Mouse (Mus musculus) forebrain, embryonic 11.5 days (tissue): Measurements from ENCODE around the gene Phactr1. TPM values are rescaled to one million over a fixed set of nuclear protein-coding genes. Genes with fewer than 3 reads are reported as not detected.
A peak's percentile ranks its signal among the peaks of the same experiment; 100 is the strongest.

Source experiments
- ATAC-seq: fragments of 200-750 bp; cut with Nextera tagmentation; replicated peaks from 2 replicates; pipeline ENCODE4 v1.8.0; 2017; ENCODE audit warnings: moderate TSS enrichment; ENCODE audit not compliant: low FRiP score
- DNase-seq: peaks from one replicate; pipeline ENCODE4 v3.0.0-alpha.2; 2017; ENCODE audit warnings: low spot score
- H3K27ac ChIP-seq: fragments of 300-500 bp; sonication (generic); 2 replicates; pipeline ENCODE4 v1.5.1; 2014; ENCODE audit warnings: low read depth, low read length
- H3K27me3 ChIP-seq: fragments of 300-500 bp; sonication (generic); 2 replicates; pipeline ENCODE4 v1.6.1; 2014; ENCODE audit warnings: mild to moderate bottlenecking, low read length, mixed read lengths; ENCODE audit not compliant: control insufficient read depth, insufficient read depth
- H3K36me3 ChIP-seq: fragments of 300-500 bp; sonication (generic); 2 replicates; pipeline ENCODE4 v1.6.1; 2014; ENCODE audit warnings: mild to moderate bottlenecking, low read length, moderate library complexity, mixed read lengths; ENCODE audit not compliant: control insufficient read depth, insufficient read depth
- H3K4me1 ChIP-seq: fragments of 300-500 bp; sonication (generic); replicated peaks from 2 replicates; pipeline ENCODE4 v1.6.1; 2014; ENCODE audit warnings: low read length, mixed read lengths; ENCODE audit not compliant: control insufficient read depth, insufficient read depth
- H3K4me2 ChIP-seq: fragments of 300-500 bp; sonication (generic); 2 replicates; pipeline ENCODE4 v1.6.1; 2014; ENCODE audit warnings: low read depth, mild to moderate bottlenecking, low read length, moderate library complexity, mixed read lengths; ENCODE audit not compliant: severe bottlenecking
- H3K4me3 ChIP-seq: fragments of 300-500 bp; sonication (generic); 2 replicates; pipeline ENCODE4 v1.5.1; 2014; ENCODE audit warnings: low read depth, low read length
- H3K9ac ChIP-seq: fragments of 300-500 bp; sonication (generic); 2 replicates; pipeline ENCODE4 v1.6.1; 2014; ENCODE audit warnings: low read length
- H3K9me3 ChIP-seq: fragments of 300-500 bp; sonication (generic); 2 replicates; pipeline ENCODE4 v1.6.1; 2016; ENCODE audit warnings: low read length, mixed read lengths; ENCODE audit not compliant: control insufficient read depth
- WGBS: fragments of 180-500 bp; shearing (Covaris S2); extraction: QIAGEN DNeasy Blood & Tissue Kit; methylation state at CpG from one replicate; pipeline ENCODE4 v1.1.7; 2014; 5-methylcytosine and 5-hydroxymethylcytosine counted together
- polyA plus RNA-seq: library from polyadenylated mRNA; unstranded; fragments of >200 nt; fragmentation: Nextera tagmentation; extraction: Ambion mirVana; gene quantifications from 2 replicates; pipeline ENCODE4 v1.2.1, GENCODE M21; 2014

Gene Phactr1
- polyA plus RNA-seq, 1 experiment from 2014 or later: 12.4 TPM

DNA sequence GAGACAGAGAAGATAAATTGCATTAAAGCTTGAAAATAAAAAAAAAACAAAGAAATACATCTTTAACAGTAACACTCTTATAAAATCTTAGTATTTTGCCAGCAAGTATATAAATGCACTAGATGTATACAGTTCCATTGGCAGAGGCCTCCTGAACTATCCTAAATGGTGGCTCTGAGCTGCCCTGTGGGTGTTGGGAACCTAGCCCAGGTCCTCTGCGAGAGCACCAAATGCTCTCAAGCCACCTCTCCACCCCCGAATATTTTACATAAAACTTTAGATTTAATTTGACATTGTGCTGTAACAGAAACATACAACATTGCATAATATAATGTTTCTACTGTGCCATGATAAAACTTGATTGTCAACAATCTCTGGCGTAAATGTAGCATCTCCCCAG, 293.1 kb downstream of the Phactr1 start:
- H3K4me2 ChIP-seq: no peak overlapping the region
- no peaks in the 10 kb centered on the region for H3K9me3 ChIP-seq
- no peaks in the 10 kb centered on the region for H3K36me3 ChIP-seq
- H3K4me1 ChIP-seq: no peaks in the 10 kb centered on the region; the same call in 1 of the 2 replicates
- ATAC-seq: no peak
- H3K27me3 ChIP-seq: no peaks in the 10 kb centered on the region
- 91% methylated on average over 3 of the region's 3 CpGs for WGBS
- H3K27ac ChIP-seq: no peak overlapping the region
- DNase-seq: no peak
- no peak overlapping the region for H3K4me3 ChIP-seq
- no peak overlapping the region for H3K9ac ChIP-seq

DNA sequence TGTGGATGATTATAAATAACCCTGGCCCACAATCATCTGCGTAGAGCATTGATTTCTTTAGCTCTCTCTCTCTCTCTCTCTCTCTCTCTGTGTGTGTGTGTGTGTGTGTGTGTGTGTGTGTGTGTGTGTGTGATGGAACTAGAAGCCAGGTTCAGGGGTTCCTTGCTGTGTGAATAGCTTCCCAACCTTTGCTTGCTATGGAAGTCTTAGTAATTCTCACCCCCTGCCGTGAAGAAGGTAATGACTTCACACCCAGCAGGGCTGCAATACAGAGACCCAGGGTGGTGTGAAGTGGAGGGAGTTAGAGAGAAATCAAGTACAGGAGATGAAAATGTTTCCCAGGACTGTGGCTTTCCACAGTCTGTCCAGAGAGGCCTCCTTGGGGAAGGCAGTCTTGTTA, 293.5 kb downstream of the Phactr1 start:
- no peak overlapping the region for H3K9ac ChIP-seq
- H3K4me2 ChIP-seq: no peak overlapping the region
- no peak overlapping the region for H3K4me3 ChIP-seq
- H3K36me3 ChIP-seq: no peaks in the 10 kb centered on the region
- H3K27ac ChIP-seq: no peak overlapping the region
- no peak for DNase-seq
- WGBS: 74% methylated on average over 2 of the region's 2 CpGs
- H3K4me1 ChIP-seq: no peaks in the 10 kb centered on the region; the same call in 1 of the 2 replicates
- no peak for ATAC-seq
- no peaks in the 10 kb centered on the region for H3K27me3 ChIP-seq
- no peaks in the 10 kb centered on the region for H3K9me3 ChIP-seq

DNA sequence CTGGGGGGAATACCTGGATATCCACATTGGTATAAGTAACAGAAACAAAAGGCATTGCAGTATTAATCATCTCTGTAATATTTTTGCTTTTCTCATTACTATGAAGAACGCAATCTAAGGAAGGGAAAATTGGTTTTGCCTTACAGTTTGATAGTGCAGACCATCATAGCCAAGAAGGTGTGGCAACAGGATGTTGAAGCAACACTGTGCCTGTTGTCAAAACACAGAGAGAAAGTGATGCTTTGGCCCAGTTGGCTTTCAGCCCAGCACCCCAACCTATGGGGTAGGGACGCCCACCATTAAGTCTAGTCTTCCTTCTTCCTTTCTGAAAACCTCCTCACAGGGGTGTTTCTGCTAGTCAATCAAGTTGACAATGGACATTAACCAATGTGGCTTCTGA, 294.1 kb downstream of the Phactr1 start:
- Histone ChIP-seq H3K4me2 (no peak overlapping the region), H3K4me1 (no peaks in the 10 kb centered on the region; the same call in 1 of the 2 replicates), H3K36me3 (no peaks in the 10 kb centered on the region), H3K27me3 (no peaks in the 10 kb centered on the region), H3K9me3 (no peaks in the 10 kb centered on the region), H3K27ac (no peak overlapping the region), H3K9ac (no peak overlapping the region), H3K4me3 (no peak overlapping the region)
- ATAC-seq: no peak
- 86% methylated on average over 2 of the region's 2 CpGs for WGBS
- DNase-seq: no peak

DNA sequence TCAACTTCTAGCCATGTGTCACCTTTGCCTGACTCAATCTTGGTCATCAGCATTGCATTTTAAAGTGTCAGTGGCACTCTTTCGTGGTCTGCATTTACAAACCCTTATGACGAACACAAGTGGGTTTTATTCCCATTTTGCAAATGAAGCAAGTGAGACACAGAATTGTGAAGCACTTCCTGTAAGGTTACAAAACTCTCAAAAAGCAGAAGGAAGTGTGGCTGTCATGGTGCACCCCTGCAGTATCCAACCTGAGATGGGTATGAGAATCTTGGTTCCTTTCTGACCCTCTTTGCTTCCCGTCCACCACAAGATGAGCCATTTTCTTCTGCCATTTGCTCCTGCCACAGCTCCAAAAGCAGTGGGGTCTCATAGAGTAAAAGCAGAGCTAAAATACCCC, 295.7 kb downstream of the Phactr1 start:
- Histone ChIP-seq H3K9me3 (no peaks in the 10 kb centered on the region), H3K9ac (no peak overlapping the region), H3K4me1 (no peaks in the 10 kb centered on the region; the same call in 1 of the 2 replicates), H3K4me3 (no peak overlapping the region), H3K36me3 (no peaks in the 10 kb centered on the region), H3K4me2 (no peak overlapping the region), H3K27ac (no peak overlapping the region), H3K27me3 (no peaks in the 10 kb centered on the region)
- DNase-seq: no peak
- 92% methylated on average over 3 of the region's 3 CpGs for WGBS
- no peak for ATAC-seq

DNA sequence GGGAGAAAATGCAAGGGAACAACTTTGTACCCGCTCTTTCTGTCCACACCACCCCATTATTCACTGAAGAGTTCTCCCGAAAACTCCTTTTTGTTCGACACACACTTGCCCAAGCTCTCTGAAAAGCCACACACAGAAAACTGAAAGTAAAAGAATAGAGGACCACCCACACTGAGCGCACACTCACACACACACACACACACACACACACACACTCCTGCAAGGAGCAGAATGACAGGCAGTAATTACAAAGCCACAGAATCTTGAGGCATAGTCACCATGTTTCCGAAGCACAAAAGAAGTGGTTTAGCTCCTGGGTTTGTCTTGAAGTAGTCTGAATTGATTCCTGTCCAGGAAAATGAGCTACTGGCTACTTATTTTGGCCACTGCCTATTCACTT, 296.5 kb downstream of the Phactr1 start:
- Histone ChIP-seq H3K27ac (no peak overlapping the region), H3K4me1 (no peaks in the 10 kb centered on the region; the same call in 1 of the 2 replicates), H3K36me3 (no peaks in the 10 kb centered on the region), H3K4me2 (no peak overlapping the region), H3K9ac (no peak overlapping the region), H3K4me3 (no peak overlapping the region), H3K9me3 (no peaks in the 10 kb centered on the region), H3K27me3 (no peaks in the 10 kb centered on the region)
- DNase-seq (peak; percentile 55), ATAC-seq (no peak)
- WGBS: 47% methylated on average over 5 of the region's 5 CpGs

DNA sequence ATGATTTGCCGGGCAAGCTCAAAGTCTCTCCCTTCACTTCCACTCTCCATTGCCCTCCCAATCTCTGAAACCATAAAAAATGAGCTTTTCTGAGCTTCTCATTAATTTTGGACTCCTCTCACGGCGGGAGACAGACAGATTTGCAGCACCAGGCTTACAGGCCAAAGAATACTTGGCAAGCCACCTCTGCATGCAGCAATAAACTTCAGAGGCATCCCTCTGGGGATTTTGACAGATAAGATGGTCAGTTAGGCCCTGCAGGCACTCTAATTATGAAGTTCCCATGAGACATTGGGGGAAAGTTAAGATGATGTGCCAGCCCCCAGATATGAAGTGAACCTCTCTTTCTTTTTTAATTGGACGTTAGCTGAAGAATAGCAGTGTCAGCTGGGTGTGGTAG, 300.2 kb downstream of the Phactr1 start:
- no peaks in the 10 kb centered on the region; the same call in 1 of the 2 replicates for H3K4me1 ChIP-seq
- H3K4me3 ChIP-seq: no peak overlapping the region
- WGBS: 77% methylated on average over 4 of the region's 4 CpGs
- H3K9ac ChIP-seq: no peak overlapping the region
- H3K27ac ChIP-seq: no peak overlapping the region
- ATAC-seq: no peak
- no peaks in the 10 kb centered on the region for H3K36me3 ChIP-seq
- H3K27me3 ChIP-seq: no peaks in the 10 kb centered on the region
- no peaks in the 10 kb centered on the region for H3K9me3 ChIP-seq
- no peak overlapping the region for H3K4me2 ChIP-seq
- DNase-seq: no peak

DNA sequence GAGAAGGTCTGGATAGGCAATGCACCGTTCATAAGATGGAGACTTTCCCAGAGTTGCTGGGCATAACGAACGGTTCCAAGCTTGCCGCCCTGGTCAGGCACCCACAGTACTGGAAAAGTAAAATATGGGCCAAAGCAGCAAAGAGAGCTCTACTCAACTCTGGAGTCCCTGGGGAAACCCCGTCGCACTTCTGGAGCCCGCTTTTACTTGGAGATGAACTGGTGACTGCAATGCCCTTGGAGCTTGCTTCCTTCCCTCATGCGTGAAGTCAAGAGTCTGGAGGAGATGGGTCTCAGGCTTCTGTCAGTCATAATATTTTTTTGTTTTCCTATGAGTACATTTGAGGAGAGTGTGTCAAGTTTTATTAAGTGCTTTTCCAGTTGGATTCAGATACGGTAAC, 302.2 kb downstream of the Phactr1 start:
- H3K9ac ChIP-seq: no peak overlapping the region
- no peak overlapping the region for H3K4me2 ChIP-seq
- DNase-seq (no peak), ATAC-seq (no peak)
- no peak overlapping the region for H3K4me3 ChIP-seq
- no peak overlapping the region for H3K27ac ChIP-seq
- whole genome bisulfite sequencing: 93% methylated on average over 9 of the region's 9 CpGs
- H3K4me1 ChIP-seq: no peaks in the 10 kb centered on the region
- H3K27me3 ChIP-seq: no peaks in the 10 kb centered on the region
- no peaks in the 10 kb centered on the region for H3K9me3 ChIP-seq
- H3K36me3 ChIP-seq: no peaks in the 10 kb centered on the region

DNA sequence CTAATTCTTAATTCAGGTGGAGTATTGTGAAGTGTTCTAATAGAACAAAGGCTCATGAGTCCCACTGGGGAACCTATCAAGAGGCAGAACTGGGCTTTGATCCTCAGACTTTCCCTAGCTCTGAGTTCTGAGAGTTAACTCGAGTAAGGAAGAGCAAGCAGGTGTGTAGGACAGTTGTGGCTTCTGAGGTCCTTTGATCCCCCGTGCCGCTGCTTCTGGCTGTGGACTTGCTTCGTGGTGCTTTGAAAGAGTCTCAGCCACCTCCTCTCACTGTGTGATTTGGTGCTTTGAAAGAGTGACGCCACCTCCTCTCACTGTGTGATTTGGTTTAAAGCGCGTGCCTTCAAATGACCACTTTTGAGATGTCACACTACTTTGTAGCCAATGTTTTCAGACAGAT, 305.4 kb downstream of the Phactr1 start:
- Histone ChIP-seq H3K9me3 (no peaks in the 10 kb centered on the region), H3K27me3 (no peaks in the 10 kb centered on the region), H3K27ac (no peak overlapping the region), H3K36me3 (no peaks in the 10 kb centered on the region), H3K4me1 (no peaks in the 10 kb centered on the region), H3K4me3 (no peak overlapping the region), H3K4me2 (no peak overlapping the region), H3K9ac (no peak overlapping the region)
- no peak for DNase-seq
- WGBS: 82% methylated on average over 7 of the region's 7 CpGs
- ATAC-seq: no peak

DNA sequence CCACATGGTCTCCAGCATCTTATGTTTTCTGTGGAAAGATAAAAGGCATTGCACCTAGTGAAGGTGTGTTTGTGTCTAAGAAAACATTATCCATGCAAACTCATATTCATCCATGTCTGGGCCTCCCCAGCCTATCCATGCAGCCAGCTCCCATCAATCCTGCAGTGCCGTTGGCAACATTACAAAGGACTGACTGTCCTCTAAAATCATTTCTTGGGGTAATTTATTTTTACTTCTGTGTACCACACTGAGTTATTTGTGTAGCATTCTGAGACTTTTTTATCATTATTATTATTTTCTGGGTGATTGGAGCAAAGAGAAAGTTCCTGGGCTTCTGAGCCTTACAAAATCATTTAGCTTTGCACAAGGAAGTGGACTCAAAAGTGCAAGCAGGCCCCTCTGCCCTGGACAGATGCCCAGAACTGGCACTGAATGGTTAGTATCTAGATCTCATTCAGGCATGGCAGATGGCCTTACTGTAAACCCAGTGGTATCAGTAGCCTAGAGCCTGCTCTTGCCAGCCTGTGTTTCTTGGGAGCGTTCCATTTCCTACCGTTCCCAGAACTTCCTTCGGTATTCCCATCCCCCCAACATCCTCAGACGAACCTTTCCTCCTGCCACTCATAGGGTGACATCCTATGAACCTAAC, 307.6 kb downstream of the Phactr1 start:
- Histone ChIP-seq H3K4me1 (no peaks in the 10 kb centered on the region), H3K4me2 (no peak overlapping the region), H3K4me3 (no peak overlapping the region), H3K27me3 (no peaks in the 10 kb centered on the region), H3K9me3 (no peaks in the 10 kb centered on the region), H3K27ac (no peak overlapping the region), H3K9ac (no peak overlapping the region), H3K36me3 (no peaks in the 10 kb centered on the region)
- ATAC-seq: no peak
- WGBS: 78% methylated on average over 5 of the region's 5 CpGs
- no peak for DNase-seq
